Mouse (Mus musculus) cortical plate, adult 2 months (tissue): ENCODE data around the gene Krtap28-10.

ENCODE experiments used
- CTCF ChIP-seq: fragments of 200-500 bp; IDR thresholded peaks from 2 replicates; pipeline ENCODE4 v1.5.1; 2011; ENCODE audit warnings: mild to moderate bottlenecking, control low read depth, low read length; ENCODE audit not compliant: insufficient read depth; ENCODE audit errors: extremely low read depth
- POLR2A ChIP-seq: fragments of 200-500 bp; IDR thresholded peaks from 2 replicates; pipeline ENCODE4 v1.6.1; 2011; ENCODE audit warnings: mild to moderate bottlenecking, low read length, control low read depth; ENCODE audit not compliant: insufficient read depth; ENCODE audit errors: extremely low read depth

DNA sequence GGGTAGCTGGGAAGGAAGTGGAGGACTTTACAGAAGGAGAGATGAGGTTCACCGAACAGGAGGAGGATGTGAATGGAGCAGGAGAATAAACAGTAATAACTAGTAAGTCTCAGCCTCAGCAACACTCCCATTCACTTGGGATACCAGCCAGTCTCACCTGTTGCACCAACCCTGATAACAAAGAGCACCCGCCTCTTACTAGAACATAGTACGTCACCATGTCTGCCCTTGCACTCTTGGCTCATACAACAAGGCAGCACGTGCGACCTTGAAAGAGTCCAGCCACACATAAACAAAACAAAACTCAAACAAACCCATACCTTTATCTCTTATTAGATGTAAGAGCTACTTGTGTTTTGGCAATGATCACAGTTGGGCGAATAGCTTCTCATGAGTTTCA is 9.8 kb downstream of the Krtap28-10 start:
- TF ChIP-seq CTCF (no peak), POLR2A (no peak)
